Mouse (Mus musculus): Measurements from ENCODE around the gene Plppr2. TPM values are rescaled to one million over a fixed set of nuclear protein-coding genes. Genes with fewer than 3 reads are reported as not detected.

The Plppr2 gene
- polyA plus RNA-seq, 1 experiment from 2014 or later = 9.2 TPM

Other genes starting within 250 kb of the Plppr2 start
- 13.2 and 15.8 TPM in 2 replicates for gene Ldlr, start 213.6 kb upstream of the Plppr2 start, polyA plus RNA-seq (2014; fragmentation: Nextera tagmentation; extraction: Ambion mirVana)
- 139 and 150 TPM in 2 replicates for gene Spc24, start 176.7 kb upstream of the Plppr2 start, polyA plus RNA-seq (2014; fragmentation: Nextera tagmentation; extraction: Ambion mirVana)
- gene Kank2, start 138.3 kb upstream of the Plppr2 start, polyA plus RNA-seq (2014; fragmentation: Nextera tagmentation; extraction: Ambion mirVana) = 9.4 and 14.3 TPM in 2 replicates
- gene Angptl8, start 101.5 kb upstream of the Plppr2 start, polyA plus RNA-seq (2014; fragmentation: Nextera tagmentation; extraction: Ambion mirVana) = 2.6 and 3.4 TPM in 2 replicates
- 31.9 and 39.7 TPM in 2 replicates for gene Dock6, start 84.4 kb upstream of the Plppr2 start, polyA plus RNA-seq (2014; fragmentation: Nextera tagmentation; extraction: Ambion mirVana)
- 4.6 and 8.3 TPM in 2 replicates for gene Rab3d, start 18.8 kb upstream of the Plppr2 start, polyA plus RNA-seq (2014; fragmentation: Nextera tagmentation; extraction: Ambion mirVana)
- gene Ccdc159, start 9.6 kb upstream of the Plppr2 start, polyA plus RNA-seq (2014; fragmentation: Nextera tagmentation; extraction: Ambion mirVana) = 3.4 and 4.0 TPM in 2 replicates
- gene Tmem205, start 9.5 kb upstream of the Plppr2 start, polyA plus RNA-seq (2014; fragmentation: Nextera tagmentation; extraction: Ambion mirVana) = 54.0 and 67.5 TPM in 2 replicates
- 11.4 and 12.8 TPM in 2 replicates for gene Swsap1, start 18.7 kb downstream of the Plppr2 start, polyA plus RNA-seq (2014; fragmentation: Nextera tagmentation; extraction: Ambion mirVana)
- 10.5 and 11.4 TPM in 2 replicates for gene Epor, start 26.5 kb downstream of the Plppr2 start, polyA plus RNA-seq (2014; fragmentation: Nextera tagmentation; extraction: Ambion mirVana)
- gene Rgl3, start 52.4 kb downstream of the Plppr2 start, polyA plus RNA-seq (2014; fragmentation: Nextera tagmentation; extraction: Ambion mirVana) = 13.7 and 20.8 TPM in 2 replicates
- 1.8 and 2.3 TPM in 2 replicates for gene Ccdc151, start 65.6 kb downstream of the Plppr2 start, polyA plus RNA-seq (2014; fragmentation: Nextera tagmentation; extraction: Ambion mirVana)
- gene Prkcsh, start 65.8 kb downstream of the Plppr2 start, polyA plus RNA-seq (2014; fragmentation: Nextera tagmentation; extraction: Ambion mirVana) = 104 and 118 TPM in 2 replicates
- gene Elavl3, start 115.0 kb downstream of the Plppr2 start, polyA plus RNA-seq (2014; fragmentation: Nextera tagmentation; extraction: Ambion mirVana) = 0.12 and 0.20 TPM in 2 replicates
- not detected in 2 replicates for gene Gm49318, start 134.2 kb downstream of the Plppr2 start, polyA plus RNA-seq (2014; fragmentation: Nextera tagmentation; extraction: Ambion mirVana)
- gene Zfp653, start 134.3 kb downstream of the Plppr2 start, polyA plus RNA-seq (2014; fragmentation: Nextera tagmentation; extraction: Ambion mirVana) = 9.9 and 11.0 TPM in 2 replicates
- 29.9 and 41.5 TPM in 2 replicates for gene Ecsit, start 148.4 kb downstream of the Plppr2 start, polyA plus RNA-seq (2014; fragmentation: Nextera tagmentation; extraction: Ambion mirVana)
- 4.7 and 5.1 TPM in 2 replicates for gene Cnn1, start 162.2 kb downstream of the Plppr2 start, polyA plus RNA-seq (2014; fragmentation: Nextera tagmentation; extraction: Ambion mirVana)
- 216 and 237 TPM in 2 replicates for gene Elof1, start 180.1 kb downstream of the Plppr2 start, polyA plus RNA-seq (2014; fragmentation: Nextera tagmentation; extraction: Ambion mirVana)
- 3.3 TPM in 2 replicates for gene Acp5, start 198.7 kb downstream of the Plppr2 start, polyA plus RNA-seq (2014; fragmentation: Nextera tagmentation; extraction: Ambion mirVana)
- 68.6 and 82.9 TPM in 2 replicates for gene Pigyl, start 219.8 kb downstream of the Plppr2 start, polyA plus RNA-seq (2014; fragmentation: Nextera tagmentation; extraction: Ambion mirVana)